Mouse (Mus musculus): ENCODE measurements around the gene Ankef1.

GRCm38 (mm10) chr2:136484955-136485354 is 16.8 kb upstream of the Ankef1 start:
- TF ChIP-seq CTCF (IDR thresholded peaks at IDR 0.05; ENCODE audit: low read depth) (no peak), EP300 (IDR thresholded peaks at IDR 0.05; ENCODE audit: low read depth) (no peak)
